Mouse (Mus musculus): ENCODE results near the gene Ryr2. TPM values are rescaled to one million over a fixed set of nuclear protein-coding genes. Genes with fewer than 3 reads are reported as not detected.

Ryr2 gene
- total and polyA plus RNA-seq, 3 experiments: 0.11 to 0.13 TPM; not detected in 1

GRCm38 (mm10) chr13:11738211-11738610 lies 368.5 kb downstream of the Ryr2 start:
- peaks cover 8 to 21% of the 10 kb centered on the region in 2 experiments; a peak in 3 of 4 replicates for H3K4me1 ChIP-seq (ENCODE audit: control insufficient read depth in 1 of 2, insufficient read depth in 2 of 2)
- DNase-seq (ENCODE audit: extremely low read depth): peak; percentile 31
- H3K4me3 ChIP-seq (replicated peaks in 1 of 3; ENCODE audit: low read depth in 2 of 3, low read length in 2 of 3, poor library complexity in 1 of 3): no peak overlapping the region
- no peaks in the 10 kb centered on the region for H3K79me2 ChIP-seq (replicated peaks; ENCODE audit: control insufficient read depth, extremely low read depth, insufficient read depth, poor library complexity, severe bottlenecking)
- no peaks in the 10 kb centered on the region for H3K9me3 ChIP-seq (replicated peaks; ENCODE audit: low read length)
- H3K4me2 ChIP-seq (ENCODE audit: insufficient read depth, low read depth, poor library complexity, severe bottlenecking): no peak overlapping the region
- dilution Hi-C loops (cut with MboI; ENCODE audit: extremely low pct_ligation_motif_present, extremely low pct_unique_long_range_greater_than_20kb, low sequenced_read_pairs) (no loop called here), in situ Hi-C loops (cut with MboI; ENCODE audit: low pct_ligation_motif_present, low pct_unique_long_range_greater_than_20kb, low sequenced_read_pairs) (no loop called here)
- TF ChIP-seq MAX (IDR thresholded peaks at IDR 0.05; ENCODE audit: low read length) (peak; percentile 43; the same call in 1 of the 2 replicates), ZC3H11A (IDR thresholded peaks at IDR 0.05; ENCODE audit: low read depth, low read length) (no peak), CHD1 (IDR thresholded peaks at IDR 0.05; ENCODE audit: low read depth, low read length) (no peak), JUN (IDR thresholded peaks at IDR 0.05; ENCODE audit: insufficient read depth, low read depth, low read length) (no peak), TBP (conservative IDR thresholded peaks at IDR 0.05; ENCODE audit: low read depth, low read length) (no peak), MEF2A (IDR thresholded peaks at IDR 0.05; ENCODE audit: borderline replicate concordance, low read depth, low read length) (no peak), ETS1 (conservative IDR thresholded peaks at IDR 0.05; ENCODE audit: low read depth, low read length) (no peak), MAZ (IDR thresholded peaks at IDR 0.05; ENCODE audit: low read depth, low read length) (no peak), USF2 (conservative IDR thresholded peaks at IDR 0.05; ENCODE audit: low read depth, low read length) (no peak), NRF1 (IDR thresholded peaks at IDR 0.05; ENCODE audit: low read depth, low read length) (no peak), PAX5 (IDR thresholded peaks at IDR 0.05; ENCODE audit: low read length) (no peak), SIN3A (IDR thresholded peaks at IDR 0.05; ENCODE audit: low read length) (no peak), IRF4 (IDR thresholded peaks at IDR 0.05; ENCODE audit: low read depth, low read length) (no peak), KAT2A (IDR thresholded peaks at IDR 0.05; ENCODE audit: insufficient replicate concordance, low read length) (no peak), MXI1 (IDR thresholded peaks at IDR 0.05; ENCODE audit: low read depth, low read length) (0 out of 2 replicates have a peak, but pooled peaks have one; percentile 26), ZKSCAN1 (IDR thresholded peaks at IDR 0.05; ENCODE audit: borderline replicate concordance, low read depth, low read length) (no peak), E2F4 (IDR thresholded peaks at IDR 0.05; ENCODE audit: insufficient replicate concordance, low read depth, low read length) (no peak), EP300 (IDR thresholded peaks at IDR 0.05; ENCODE audit: low read length) (no peak), SMC3 (IDR thresholded peaks at IDR 0.05; ENCODE audit: low read depth, low read length) (no peak), MYC (IDR thresholded peaks at IDR 0.05; ENCODE audit: low read depth, low read length) (0 out of 2 replicates have a peak, but pooled peaks have one; percentile 14), USF1 (IDR thresholded peaks at IDR 0.05; ENCODE audit: low read depth, low read length) (no peak), TCF12 (IDR thresholded peaks at IDR 0.05; ENCODE audit: low read depth, low read length) (no peak)
- H3K27me3 ChIP-seq (replicated peaks): no peaks in the 10 kb centered on the region
- no peaks in the 10 kb centered on the region for H3K36me3 ChIP-seq (replicated peaks in 1 of 2; ENCODE audit: control insufficient read depth in 1 of 2, insufficient read depth in 1 of 2, low read length in 1 of 2)
- no peak overlapping the region for H3K27ac ChIP-seq (ENCODE audit: insufficient read depth, low read depth)
- H3K9ac ChIP-seq (ENCODE audit: insufficient read depth, low read depth): no peak overlapping the region

Measured in CH12.LX (cell line).